Mouse (Mus musculus) left cerebral cortex, adult 9 months (tissue): Measurements from ENCODE around the gene Cxadr.
"Not testable (repeated sequence)": the region's sequence is repeated elsewhere in the genome, so short reads cannot be mapped to it uniquely, and the experiment has no call there.

ENCODE experiments used
- DNase-seq, 2 experiments: peaks; one replicate each; pipeline ENCODE4 v3.0.0; 2022; ENCODE audit warnings: low spot score in 2 of 2

The Cxadr gene

GRCm38 (mm10) chr16:78364554-78364953 lies 63.3 kb downstream of the Cxadr start:
- DNase-seq = not testable (repeated sequence)

GRCm38 (mm10) chr16:78371491-78372046 lies 70.3 kb downstream of the Cxadr start:
- DNase-seq = no peak

DNA sequence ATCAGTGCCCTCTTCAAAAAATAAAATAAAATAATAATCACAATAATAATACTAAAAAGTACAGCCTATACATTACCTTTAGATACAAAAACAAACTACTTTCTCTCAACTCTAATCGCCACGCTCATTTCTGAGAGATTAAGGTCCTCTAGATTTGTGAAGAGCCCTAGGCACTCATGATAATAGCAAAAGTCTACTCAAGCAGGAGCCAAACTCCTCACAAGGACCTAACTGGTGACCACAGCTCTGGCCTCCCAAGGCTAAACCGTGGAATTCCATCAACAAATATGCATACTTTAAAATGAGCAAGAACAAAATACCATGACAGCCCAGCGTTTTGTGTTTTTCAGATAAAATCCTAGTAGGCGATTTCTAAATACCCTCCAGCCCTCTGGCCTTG lies 71.5 kb downstream of the Cxadr start:
- DNase-seq = no peak

DNA sequence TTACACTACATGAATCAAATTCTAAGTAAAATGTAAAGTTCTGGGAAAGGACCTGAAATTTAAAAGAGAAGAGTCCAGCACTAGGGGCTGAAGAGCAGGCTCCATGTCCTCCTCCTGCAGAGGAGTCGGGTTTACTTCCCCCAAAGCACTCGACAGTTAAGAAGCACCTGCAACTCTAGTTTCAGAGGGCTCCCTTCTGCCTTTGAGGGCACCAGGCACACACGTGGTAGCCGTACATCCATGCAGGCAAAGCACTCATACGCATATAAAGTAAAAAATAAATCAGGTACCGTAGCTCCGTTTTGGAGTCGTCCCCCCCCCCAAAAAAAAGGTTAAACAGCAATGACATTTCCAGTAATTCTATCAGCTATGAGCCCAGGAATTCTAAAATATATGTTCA lies 72.5 kb downstream of the Cxadr start:
- no peak for DNase-seq

GRCm38 (mm10) chr16:78375222-78375621 lies 73.9 kb downstream of the Cxadr start:
- peak in 1 of 2 experiments; percentile 8 for DNase-seq

DNA sequence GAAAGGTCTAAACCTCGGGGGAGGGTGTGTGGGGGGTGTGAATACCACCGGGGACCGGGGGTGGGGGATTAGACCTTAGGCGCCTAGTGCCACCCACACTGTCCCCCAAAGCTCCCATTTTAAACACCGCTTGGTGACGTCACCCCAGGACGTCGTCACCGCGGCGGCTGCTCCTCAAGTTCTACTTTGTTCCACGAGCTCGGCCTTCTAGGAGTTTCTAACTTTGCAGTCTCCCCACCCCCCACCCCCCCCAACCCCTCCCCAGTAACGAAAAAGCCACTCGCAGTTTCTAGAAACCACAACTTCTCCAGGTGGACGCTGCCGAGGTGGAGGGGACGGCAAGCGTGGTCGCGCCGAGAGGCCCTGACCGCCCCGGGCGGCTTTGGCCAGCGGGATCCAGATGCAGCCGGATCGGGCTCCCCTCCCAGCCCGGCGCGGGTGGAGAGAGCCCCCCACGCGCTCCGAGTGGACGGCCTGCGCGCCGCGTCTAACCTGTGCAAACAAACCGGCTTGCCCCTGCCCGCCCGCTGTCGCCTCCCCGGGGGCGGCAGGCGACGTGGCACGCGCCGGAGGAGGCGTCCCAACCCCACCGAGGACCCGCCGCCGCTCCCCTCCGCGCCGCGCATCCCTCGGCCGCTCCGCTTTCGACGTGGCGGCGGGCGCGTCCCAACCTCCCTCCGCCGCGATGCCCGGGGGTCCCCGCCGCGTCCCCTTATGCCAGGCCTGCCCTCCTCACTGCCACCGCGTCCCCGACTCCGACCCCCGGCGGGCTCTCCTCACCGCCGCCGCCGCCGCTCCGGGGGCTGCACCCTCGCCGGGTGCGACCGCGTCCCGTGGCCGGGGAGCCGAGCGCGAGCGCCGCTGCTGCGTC lies 74.8 kb downstream of the Cxadr start:
- peak in 1 of 2 experiments; percentile 23 for DNase-seq

DNA sequence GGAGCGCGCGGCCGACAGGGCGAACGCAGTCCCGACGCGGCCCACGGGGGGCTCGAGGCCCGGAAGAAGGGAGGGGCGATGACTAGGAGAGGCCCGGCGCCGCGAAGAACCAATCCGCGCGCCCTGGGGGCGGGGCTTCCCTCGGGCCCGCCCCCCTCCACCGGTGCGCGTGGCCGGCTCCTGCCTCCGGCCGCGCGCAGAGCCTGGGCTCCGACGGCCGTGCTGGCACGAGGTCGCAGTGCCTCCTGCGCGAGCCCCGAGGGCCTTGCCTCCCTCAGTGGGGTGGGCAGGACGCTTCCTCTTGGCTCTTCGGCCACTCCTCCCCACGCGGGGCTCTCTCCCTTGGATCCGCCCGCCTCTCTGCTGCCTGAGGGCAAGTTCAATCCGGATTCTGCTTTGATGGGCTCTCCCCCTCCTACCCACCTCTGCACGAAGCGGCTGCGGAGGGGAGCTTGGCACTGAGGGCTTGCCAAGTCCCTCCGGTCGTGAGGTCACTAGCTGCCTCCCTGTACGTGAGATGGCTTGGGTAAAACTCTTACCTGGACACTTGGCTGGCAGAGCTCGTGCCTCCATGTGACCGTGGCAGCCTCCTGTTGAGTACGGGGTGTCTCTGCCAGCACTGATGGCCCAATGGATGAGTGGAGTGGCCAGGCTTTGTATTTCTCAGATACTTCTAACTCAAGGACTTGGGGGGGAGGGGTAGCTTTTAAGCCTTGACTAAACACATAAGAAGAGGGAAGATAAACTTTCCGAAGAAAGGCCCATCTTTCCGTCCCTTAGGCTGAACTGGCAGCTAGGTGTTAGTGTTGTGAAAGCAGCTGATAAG lies 75.7 kb downstream of the Cxadr start, which contains the start of gene Btg3:
Gene Btg3 (minus strand): TSS at position 448 of the 826 bp plus-strand sequence.
- DNase-seq = peak; percentile 26 to 64

GRCm38 (mm10) chr16:78378493-78378892 lies 77.2 kb downstream of the Cxadr start:
- no peak for DNase-seq

DNA sequence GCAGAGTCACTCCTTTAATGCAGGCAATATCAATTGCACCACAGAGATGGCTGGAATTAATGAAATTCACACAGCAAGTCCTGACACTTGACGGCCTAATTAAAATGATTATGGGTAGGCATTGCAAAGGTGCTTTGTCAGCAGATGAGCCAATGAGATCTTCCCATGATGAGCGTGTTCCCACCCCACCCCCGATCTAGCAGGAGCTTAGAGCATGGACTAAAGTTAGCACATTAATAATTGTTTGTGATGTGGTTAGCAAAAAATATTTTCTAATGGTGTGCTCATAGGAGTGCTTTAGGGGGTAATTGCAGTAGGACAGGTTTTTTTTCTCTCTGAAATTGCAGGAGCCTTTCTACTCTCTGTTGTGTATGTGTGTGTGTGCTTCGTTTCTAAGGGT lies 87.8 kb downstream of the Cxadr start:
- no peak for DNase-seq

GRCm38 (mm10) chr16:78389986-78390385 lies 88.7 kb downstream of the Cxadr start:
- no peak for DNase-seq

- DNase-seq = no peak
These were observed 90.1 kb downstream of the Cxadr start for GRCm38 (mm10) chr16:78391354-78391753.

DNA sequence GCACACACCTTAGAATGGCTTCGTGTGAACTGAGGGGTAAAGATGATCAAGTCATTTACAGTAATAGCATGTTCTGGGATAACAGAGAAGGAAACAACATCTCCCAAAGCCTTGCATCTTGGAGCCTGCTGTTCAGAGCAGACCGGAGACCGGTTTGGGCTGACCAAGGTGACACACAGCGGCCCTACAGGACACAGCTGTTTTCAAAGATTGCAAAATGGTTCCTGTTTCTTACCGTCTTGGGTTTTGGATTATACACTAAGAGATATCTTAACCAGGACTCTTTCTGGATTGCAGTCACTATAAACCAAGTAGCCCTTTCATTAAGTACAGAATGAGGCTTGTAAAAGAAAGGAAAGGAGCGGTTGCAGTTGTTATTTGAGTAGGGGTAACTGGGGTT lies 97.4 kb downstream of the Cxadr start:
- no peak for DNase-seq

DNA sequence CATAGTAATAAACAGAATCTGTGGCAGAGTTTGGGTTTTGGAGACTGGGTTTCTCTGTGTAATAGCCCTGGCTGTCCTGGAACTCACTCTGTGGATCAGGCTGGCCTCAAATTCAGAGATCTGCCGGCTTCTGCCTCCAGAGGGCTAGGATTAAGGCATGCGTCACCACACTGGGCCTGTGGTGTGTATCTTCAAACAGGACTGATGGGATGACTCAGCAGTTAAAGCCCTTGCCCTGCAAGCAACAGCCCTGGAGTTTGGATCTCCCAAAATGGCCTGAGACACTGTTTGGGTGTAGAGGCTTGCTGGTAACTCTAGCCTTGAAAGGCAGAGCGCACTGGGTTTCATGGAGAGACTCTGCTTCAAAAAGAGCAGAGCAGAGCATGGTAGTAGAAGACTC lies 98.1 kb downstream of the Cxadr start:
- DNase-seq = no peak

- DNase-seq = no peak
These were observed 101.0 kb downstream of the Cxadr start for GRCm38 (mm10) chr16:78402316-78402715.

- DNase-seq = no peak
These were observed 105.4 kb downstream of the Cxadr start for GRCm38 (mm10) chr16:78406657-78407056.

DNA sequence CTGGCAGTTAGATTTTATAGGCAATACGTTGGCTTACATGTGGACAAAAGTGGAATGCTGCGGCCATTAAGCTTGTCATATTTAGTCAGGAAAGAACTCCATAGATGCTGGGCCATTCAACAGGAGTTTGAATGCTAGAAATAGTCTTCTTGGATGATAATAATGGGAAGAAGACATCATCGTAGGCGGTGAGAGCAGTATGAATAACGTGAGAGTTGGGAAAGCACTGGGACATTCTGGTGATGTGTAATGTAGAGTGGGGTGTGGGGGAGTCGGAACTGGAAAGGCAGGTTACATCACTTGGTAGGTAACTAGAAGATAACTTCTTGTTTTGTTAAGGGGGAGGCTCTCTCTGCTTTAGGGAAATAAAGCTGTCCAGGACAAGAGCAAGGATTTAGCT lies 106.6 kb downstream of the Cxadr start:
- no peak for DNase-seq
